Mouse (Mus musculus) kidney, postnatal 0 days (tissue): ENCODE measurements around the gene Myt1. TPM values are rescaled to one million over a fixed set of nuclear protein-coding genes. Genes with fewer than 3 reads are reported as not detected.

Experiments
- ATAC-seq: fragments of 200-750 bp; cut with Nextera tagmentation; replicated peaks from 2 replicates; pipeline ENCODE4 v1.8.0; 2017; ENCODE audit warnings: low read depth, moderate number of reproducible peaks, moderate TSS enrichment, moderate library complexity; ENCODE audit not compliant: low FRiP score
- DNase-seq: peaks from one replicate; pipeline ENCODE4 v3.0.0-alpha.2; 2016; ENCODE audit warnings: low spot score
- H3K27ac ChIP-seq: fragments of 300-500 bp; sonication (generic); 2 replicates; pipeline ENCODE4 v1.5.1; 2014; ENCODE audit warnings: mild to moderate bottlenecking
- H3K27me3 ChIP-seq: fragments of 300-500 bp; sonication (generic); 2 replicates; pipeline ENCODE4 v1.6.1; 2014; ENCODE audit warnings: low read length, mixed read lengths; ENCODE audit not compliant: insufficient read depth
- H3K36me3 ChIP-seq: fragments of 300-500 bp; sonication (generic); 2 replicates; pipeline ENCODE4 v1.6.1; 2014; ENCODE audit warnings: low read length, mixed read lengths; ENCODE audit not compliant: insufficient read depth
- H3K4me1 ChIP-seq: fragments of 300-500 bp; sonication (generic); replicated peaks from 2 replicates; pipeline ENCODE4 v1.6.1; 2014; ENCODE audit warnings: antibody characterized with exemption, low read length, mixed read lengths; ENCODE audit not compliant: insufficient read depth
- H3K4me2 ChIP-seq: fragments of 300-500 bp; sonication (generic); 2 replicates; pipeline ENCODE4 v1.6.1; 2014; ENCODE audit warnings: mild to moderate bottlenecking, low read length, moderate library complexity, mixed read lengths
- H3K4me3 ChIP-seq: fragments of 300-500 bp; sonication (generic); replicated peaks from 2 replicates; pipeline ENCODE4 v1.5.1; 2014; ENCODE audit warnings: low read depth, low read length
- H3K9ac ChIP-seq: fragments of 300-500 bp; sonication (generic); 2 replicates; pipeline ENCODE4 v1.6.1; 2014; ENCODE audit warnings: low read depth, low read length
- H3K9me3 ChIP-seq: fragments of 300-500 bp; sonication (generic); replicated peaks from 2 replicates; pipeline ENCODE4 v1.6.1; 2016; ENCODE audit warnings: low read length, inconsistent platforms, mixed read lengths
- CTCF ChIP-seq: IDR thresholded peaks from 2 replicates; pipeline ENCODE4 v1.5.1; 2016; ENCODE audit warnings: antibody characterized with exemption, low read depth, mild to moderate bottlenecking, moderate library complexity
- WGBS: fragments of 180-500 bp; shearing (Covaris S2); extraction: QIAGEN DNeasy Blood & Tissue Kit; methylation state at CpG from one replicate; pipeline ENCODE4 v1.1.7; 2014; 5-methylcytosine and 5-hydroxymethylcytosine counted together
- polyA plus RNA-seq: library from polyadenylated mRNA; unstranded; fragments of >200 nt; fragmentation: Nextera tagmentation; extraction: Ambion mirVana; gene quantifications from 2 replicates; pipeline ENCODE4 v1.2.1, GENCODE M21; 2015

Gene Myt1
- polyA plus RNA-seq, 1 experiment from 2014 or later: not detected

DNA sequence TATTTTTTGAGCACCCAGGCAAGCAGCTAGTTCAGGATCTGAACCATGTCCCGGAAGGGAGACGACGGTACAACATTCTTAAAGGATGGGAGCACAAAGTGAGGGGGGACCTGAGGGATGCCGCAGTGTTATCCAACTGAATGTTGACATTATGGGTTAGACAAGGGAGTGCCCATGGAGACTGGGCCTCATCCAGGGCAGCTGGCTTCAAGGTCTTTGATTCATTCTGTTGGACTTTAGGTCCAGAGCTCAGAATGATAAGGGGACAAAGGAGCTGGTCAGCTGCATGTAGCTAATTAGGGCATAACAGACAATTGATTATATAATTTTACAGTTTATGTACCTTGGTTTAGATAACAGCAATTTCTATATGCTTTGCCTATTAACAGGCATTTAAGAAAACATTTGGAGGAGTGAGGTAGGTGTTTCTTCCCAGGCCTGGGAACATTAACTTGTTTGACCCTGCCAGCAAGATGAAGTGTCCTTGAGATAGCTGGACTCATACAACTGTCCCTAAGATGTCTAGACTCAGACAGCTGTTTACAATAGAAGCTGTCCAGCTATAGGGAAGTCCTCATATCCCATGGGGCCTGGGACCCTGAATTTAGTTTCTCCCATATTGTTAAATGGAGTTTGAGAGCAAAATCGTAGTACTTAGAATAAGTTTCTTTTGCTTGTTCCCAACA lies 82.7 kb downstream of the Myt1 start:
- no peak overlapping the region for H3K9ac ChIP-seq
- H3K36me3 ChIP-seq: peaks cover 22% of the 10 kb centered on the region
- TF ChIP-seq CTCF: no peak
- H3K4me1 ChIP-seq: no peaks in the 10 kb centered on the region
- H3K4me2 ChIP-seq: no peak overlapping the region
- 92% methylated on average over 5 of the region's 5 CpGs for WGBS
- no peaks in the 10 kb centered on the region for H3K27me3 ChIP-seq
- DNase-seq (no peak), ATAC-seq (no peak)
- no peaks in the 10 kb centered on the region for H3K9me3 ChIP-seq
- no peak overlapping the region for H3K27ac ChIP-seq
- H3K4me3 ChIP-seq: no peak overlapping the region

DNA sequence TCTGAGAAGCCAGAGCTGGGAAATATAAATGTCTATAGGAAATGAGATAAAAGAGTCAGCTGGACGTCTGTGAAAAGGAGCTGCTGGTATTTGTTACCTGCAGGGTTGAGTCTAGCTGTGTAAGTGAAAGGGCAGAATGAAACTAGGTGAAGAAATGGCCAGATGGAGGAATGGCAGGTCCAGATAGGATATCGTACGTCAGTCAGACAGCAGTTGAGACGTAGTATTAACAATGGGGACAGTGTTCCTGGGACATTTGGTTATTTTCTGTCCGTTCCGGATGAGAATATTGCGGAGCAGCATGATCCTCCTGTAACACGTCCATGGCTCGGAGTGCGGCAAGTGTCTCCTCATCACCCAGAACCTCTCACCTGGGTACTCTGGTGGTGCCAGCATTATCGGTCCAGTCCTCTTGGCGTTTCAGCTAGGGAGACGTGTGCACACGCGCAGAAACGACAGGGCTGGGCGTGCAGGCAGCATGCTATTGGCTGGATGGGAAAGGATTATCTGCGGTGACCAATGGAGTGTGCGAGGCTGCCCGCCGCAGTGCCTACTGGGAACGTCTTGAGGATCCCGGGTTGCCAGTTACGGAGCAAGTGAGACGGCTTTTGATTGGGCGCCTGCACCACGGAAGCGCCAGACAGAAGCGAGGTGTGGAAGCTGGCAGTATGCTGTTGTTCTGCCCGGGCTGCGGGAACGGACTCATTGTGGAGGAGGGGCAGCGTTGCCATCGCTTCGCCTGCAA lies 100.8 kb downstream of the Myt1 start, which contains the start of gene Polr3k:
Gene Polr3k (plus strand): TSS at position 547 of the 745 bp plus-strand sequence.
- H3K4me2 ChIP-seq: peak within 1 kb of the TSS; percentile 90
- H3K9ac ChIP-seq: peak within 1 kb of the TSS; percentile 73
- DNase-seq: peak; percentile 98
- peaks cover 8% of the 10 kb centered on the region; the same call in 1 of the 2 replicates for H3K4me1 ChIP-seq
- H3K9me3 ChIP-seq: no peaks in the 10 kb centered on the region
- no peaks in the 10 kb centered on the region for H3K27me3 ChIP-seq
- peak within 1 kb of the TSS; percentile 62 for H3K4me3 ChIP-seq
- no peak for TF ChIP-seq CTCF
- under 1% methylated on average over 35 of the region's 35 CpGs for WGBS
- H3K36me3 ChIP-seq: peaks cover 7% of the 10 kb centered on the region
- peak within 1 kb of the TSS; percentile 60 for H3K27ac ChIP-seq
- peak; percentile 100 for ATAC-seq

GRCm38 (mm10) chr2:181864536-181864860 lies 101.4 kb downstream of the Myt1 start:
- Histone ChIP-seq H3K36me3 (peaks cover 11% of the 10 kb centered on the region), H3K27me3 (no peaks in the 10 kb centered on the region), H3K9ac (peak overlapping the region; percentile 73), H3K4me2 (peak overlapping the region; percentile 90), H3K9me3 (no peaks in the 10 kb centered on the region), H3K27ac (peak overlapping the region; percentile 60; the same call in 1 of the 2 replicates), H3K4me1 (peaks cover 8% of the 10 kb centered on the region; the same call in 1 of the 2 replicates), H3K4me3 (peak overlapping the region; percentile 62)
- TF ChIP-seq CTCF: no peak
- no peak for DNase-seq
- under 1% methylated on average over 22 of the region's 22 CpGs for WGBS
- no peak; the same call in 1 of the 2 replicates for ATAC-seq

- Histone ChIP-seq H3K4me1 (peaks cover 8% of the 10 kb centered on the region; the same call in 1 of the 2 replicates), H3K4me2 (no peak overlapping the region), H3K36me3 (peaks cover 14% of the 10 kb centered on the region), H3K27ac (no peak overlapping the region), H3K9ac (no peak overlapping the region), H3K9me3 (no peaks in the 10 kb centered on the region), H3K27me3 (no peaks in the 10 kb centered on the region), H3K4me3 (no peak overlapping the region)
- DNase-seq (peak; percentile 74), ATAC-seq (no peak)
- WGBS: 53% methylated on average over 5 of the region's 5 CpGs
- TF ChIP-seq CTCF: peak; percentile 87
Observed at GRCm38 (mm10) chr2:181866931-181867330, 103.8 kb downstream of the Myt1 start.

DNA sequence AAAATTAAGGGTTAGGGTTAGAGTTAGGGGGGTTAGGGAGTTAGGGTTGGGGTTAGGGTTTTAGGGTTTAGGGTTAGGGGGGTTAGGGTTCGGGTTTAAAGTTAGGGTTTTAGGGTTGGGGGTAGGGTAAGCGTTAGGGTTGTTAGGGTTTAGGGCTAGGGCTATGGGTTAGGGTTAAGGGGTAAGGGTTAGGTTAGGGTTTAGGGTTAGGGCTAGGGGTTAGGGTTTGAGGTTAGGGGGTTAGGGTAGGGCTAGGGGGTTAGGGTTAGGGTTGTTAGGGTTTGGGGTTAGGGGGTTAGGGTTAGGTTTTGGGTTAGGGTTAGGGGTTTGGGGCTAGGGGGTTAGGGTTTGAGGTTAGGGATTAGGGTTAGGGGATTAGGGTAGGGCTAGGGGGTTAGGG lies 107.9 kb downstream of the Myt1 start:
- WGBS: 92% methylated on average over 2 of the region's 2 CpGs
- Histone ChIP-seq H3K27me3 (no peaks in the 10 kb centered on the region), H3K4me3 (no peak overlapping the region), H3K27ac (no peak overlapping the region), H3K36me3 (peaks cover 17% of the 10 kb centered on the region), H3K9me3 (no peaks in the 10 kb centered on the region), H3K4me1 (no peaks in the 10 kb centered on the region), H3K4me2 (no peak overlapping the region), H3K9ac (no peak overlapping the region)
- TF ChIP-seq CTCF: no peak
- ATAC-seq (peak; percentile 33; the same call in 1 of the 2 replicates), DNase-seq (no peak)

Other genes starting within 250 kb of the Myt1 start
- 70.5 and 79.5 TPM in 2 replicates for gene Dnajc5, start 242.8 kb upstream of the Myt1 start, polyA plus RNA-seq
- 45.6 and 46.5 TPM in 2 replicates for gene Uckl1, start 178.4 kb upstream of the Myt1 start, polyA plus RNA-seq
- gene Prpf6, start 171.5 kb upstream of the Myt1 start, polyA plus RNA-seq: 46.3 and 52.2 TPM in 2 replicates
- 30.0 and 30.3 TPM in 2 replicates for gene Zfp512b, start 170.5 kb upstream of the Myt1 start, polyA plus RNA-seq
- gene Samd10, start 164.1 kb upstream of the Myt1 start, polyA plus RNA-seq: 26.9 and 27.4 TPM in 2 replicates
- gene Gm29797, start 106.3 kb upstream of the Myt1 start, polyA plus RNA-seq: not detected in 2 replicates
- gene Sox18, start 91.7 kb upstream of the Myt1 start, polyA plus RNA-seq: 56.6 and 62.2 TPM in 2 replicates
- 22.6 and 23.4 TPM in 2 replicates for gene Tcea2, start 83.0 kb upstream of the Myt1 start, polyA plus RNA-seq
- gene Rgs19, start 69.4 kb upstream of the Myt1 start, polyA plus RNA-seq: 38.9 and 41.7 TPM in 2 replicates
- not detected in 2 replicates for gene Lkaaear1, start 64.9 kb upstream of the Myt1 start, polyA plus RNA-seq
- gene Oprl1, start 48.3 kb upstream of the Myt1 start, polyA plus RNA-seq: 0.19 and 0.25 TPM in 2 replicates
- 39.5 and 41.7 TPM in 2 replicates for gene Pcmtd2, start 74.5 kb downstream of the Myt1 start, polyA plus RNA-seq
- 55.4 and 58.2 TPM in 2 replicates for gene Polr3k, start 101.0 kb downstream of the Myt1 start, polyA plus RNA-seq
- gene Gm14496, start 227.8 kb downstream of the Myt1 start, polyA plus RNA-seq: not detected in 2 replicates